ENCODE assay signal across 12 mouse cellular contexts in the genomic region with DNA sequence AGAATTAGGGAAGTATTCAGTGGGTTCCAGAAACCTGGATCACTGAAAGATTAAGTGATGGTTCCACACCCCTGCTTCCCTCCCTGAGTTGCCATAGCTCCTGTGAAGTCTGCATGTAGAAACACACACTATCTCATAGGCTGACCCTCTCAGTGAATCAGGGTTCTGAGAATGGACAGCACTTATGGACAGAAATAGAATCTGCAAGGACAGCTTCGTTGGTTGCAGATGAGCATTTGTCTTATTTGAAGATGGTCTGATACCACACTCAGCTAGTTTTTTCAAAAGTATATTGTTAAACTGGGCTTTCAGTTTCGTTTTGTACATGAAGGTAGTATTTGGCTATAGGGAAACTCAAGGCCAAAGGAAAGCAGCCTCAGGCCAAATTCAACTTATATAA. TPM values are rescaled to one million over a fixed set of nuclear protein-coding genes. Genes with fewer than 3 reads are reported as not detected.
DNase-seq lines count a peak whose midpoint lies in the region; ATAC-seq and TF ChIP-seq lines count a peak whose summit lies in the region.
"Had no signal": no experiment of that assay in that cellular context is flagged by ENCODE, and none has a peak within 500 bp of the region (broad histone marks: within the 10 kb centered on the region; RNA-seq: fewer than 3 reads in every experiment).

No protein-coding gene starts in this region.

- no peak overlapping the region for H3K9ac ChIP-seq in intestine, postnatal 0 days (ENCODE audit: low read depth, low read length)
- no peak overlapping the region for H3K9ac ChIP-seq in intestine, embryonic 15.5 days
- H3K9ac ChIP-seq in liver, embryonic 16.5 days (ENCODE audit: low read depth, low read length), result no peak overlapping the region

- H3K4me2 ChIP-seq in intestine, postnatal 0 days (replicated peaks; ENCODE audit: low read depth), result peak overlapping the region; percentile 76
- H3K4me2 ChIP-seq in intestine, embryonic 15.5 days (replicated peaks), result no peak overlapping the region
- H3K4me2 ChIP-seq in liver, embryonic 16.5 days (ENCODE audit: low read depth, low read length), result peak overlapping the region; percentile 93

- H3K4me1 ChIP-seq in intestine, postnatal 0 days (replicated peaks; ENCODE audit: control insufficient read depth, insufficient read depth, low read length), result no peaks in the 10 kb centered on the region
- 0 out of 2 replicates have a peak, but pooled peaks cover 3% of the 10 kb centered on the region for H3K4me1 ChIP-seq in intestine, embryonic 15.5 days (replicated peaks)
- H3K4me1 ChIP-seq in liver, embryonic 16.5 days (ENCODE audit: control insufficient read depth, low read depth, low read length), result peaks cover 15% of the 10 kb centered on the region

- H3K27me3 ChIP-seq in intestine, postnatal 0 days (replicated peaks; ENCODE audit: control insufficient read depth, insufficient read depth, low read length), result no peaks in the 10 kb centered on the region
- no peaks in the 10 kb centered on the region for H3K27me3 ChIP-seq in intestine, embryonic 15.5 days (replicated peaks)
- no peaks in the 10 kb centered on the region for H3K27me3 ChIP-seq in liver, embryonic 16.5 days (ENCODE audit: control insufficient read depth, insufficient read depth, low read depth, low read length)

- H3K36me3 ChIP-seq in intestine, postnatal 0 days (ENCODE audit: control insufficient read depth, insufficient read depth), result no peaks in the 10 kb centered on the region
- no peaks in the 10 kb centered on the region for H3K36me3 ChIP-seq in intestine, embryonic 15.5 days
- H3K36me3 ChIP-seq in liver, embryonic 16.5 days (ENCODE audit: control insufficient read depth, insufficient read depth), result no peaks in the 10 kb centered on the region; the same call in none of the 2 replicates

- no peaks in the 10 kb centered on the region for H3K9me3 ChIP-seq in intestine, postnatal 0 days (ENCODE audit: control insufficient read depth)
- H3K9me3 ChIP-seq in intestine, embryonic 15.5 days, result no peaks in the 10 kb centered on the region
- no peaks in the 10 kb centered on the region for H3K9me3 ChIP-seq in liver, embryonic 16.5 days (replicated peaks; ENCODE audit: control insufficient read depth, low read length)

- ATAC-seq in intestine, postnatal 0 days, result no peak
- ATAC-seq in intestine, embryonic 15.5 days, result no peak
- ATAC-seq in activated CD4-positive, CD25-positive, alpha-beta regulatory T cell, adult 4 months, result peak; percentile 27
- ATAC-seq in liver, embryonic 16.5 days (ENCODE audit: low read depth), result no peak

- H3K4me3 ChIP-seq in intestine, postnatal 0 days (ENCODE audit: low read depth, low read length), result no peak overlapping the region
- H3K4me3 ChIP-seq in intestine, embryonic 15.5 days (replicated peaks), result no peak overlapping the region
- peak overlapping the region; percentile 92 for H3K4me3 ChIP-seq in liver, embryonic 16.5 days (ENCODE audit: low read depth, low read length)

- WGBS in intestine, postnatal 0 days, result 68% methylated on average over 2 of the region's 2 CpGs
- WGBS in intestine, embryonic 15.5 days, result 76% methylated on average over 2 of the region's 2 CpGs
- WGBS in liver, embryonic 16.5 days (ENCODE audit: insufficient replicate concordance), result 42% methylated on average over 2 of the region's 2 CpGs

- DNase-seq in CD4-positive, CD25-positive, alpha-beta regulatory T cell, adult 2 months (ENCODE audit: low read depth, low spot score), result peak; percentile 46
- DNase-seq in urinary bladder, postnatal 25 days (ENCODE audit: low spot score), result no peak
- no peak for DNase-seq in lung, postnatal 36 days
- DNase-seq: kidney, postnatal 25 days; left cerebral cortex, postnatal 4 days had no signal

- no peak overlapping the region for H3K27ac ChIP-seq in intestine, postnatal 0 days (ENCODE audit: low read depth, low read length)
- no peak overlapping the region for H3K27ac ChIP-seq in intestine, embryonic 15.5 days
- no peak overlapping the region for H3K27ac ChIP-seq in liver, embryonic 16.5 days (ENCODE audit: low read length)

- TF ChIP-seq CTCF in intestine, postnatal 0 days (IDR thresholded peaks at IDR 0.05; ENCODE audit: low read depth), result no peak

RNA-seq across cellular contexts. Expression of a gene that starts 1.2 kb away (rescaled TPM):
- 9.8 and 11.3 TPM in 2 replicates for polyA plus RNA-seq in intestine, postnatal 0 days (2015; fragmentation: Nextera tagmentation; extraction: Ambion mirVana)
- 20.0 and 21.3 TPM in 2 replicates for polyA plus RNA-seq in intestine, embryonic 15.5 days (2015; fragmentation: Nextera tagmentation; extraction: Ambion mirVana)
- polyA plus RNA-seq in activated CD4-positive, CD25-positive, alpha-beta regulatory T cell, adult 4 months (2017; shearing (Covaris generic)), result 100 to 1,000 TPM; 139 to 153 TPM
- polyA plus RNA-seq in liver, embryonic 16.5 days (2015; fragmentation: Nextera tagmentation; extraction: Ambion mirVana), result 7.9 and 8.4 TPM in 2 replicates

RNA-seq across cellular contexts. Expression of a gene that starts 9.2 kb away (rescaled TPM):
- polyA plus RNA-seq in intestine, postnatal 0 days (2015; fragmentation: Nextera tagmentation; extraction: Ambion mirVana), result 0.20 and 0.31 TPM in 2 replicates
- polyA plus RNA-seq in intestine, embryonic 15.5 days (2015; fragmentation: Nextera tagmentation; extraction: Ambion mirVana), result 0.64 and 0.70 TPM in 2 replicates
- polyA plus RNA-seq in activated CD4-positive, CD25-positive, alpha-beta regulatory T cell, adult 4 months (2017; shearing (Covaris generic)), result under 1 TPM in 1 of 2 experiments, not detected in 1; 0.78 TPM
- polyA plus RNA-seq in liver, embryonic 16.5 days (2015; fragmentation: Nextera tagmentation; extraction: Ambion mirVana), result 51.6 and 55.6 TPM in 2 replicates
- polyA plus RNA-seq: neural tube, embryonic 11.5 days had no signal

RNA-seq across cellular contexts. Expression of a gene that starts 49.3 kb away (rescaled TPM):
- polyA plus RNA-seq in intestine, postnatal 0 days (2015; fragmentation: Nextera tagmentation; extraction: Ambion mirVana), result 0.14 and 0.20 TPM in 2 replicates
- polyA plus RNA-seq in intestine, embryonic 15.5 days (2015; fragmentation: Nextera tagmentation; extraction: Ambion mirVana), result 0.36 and 0.77 TPM in 2 replicates
- under 1 TPM; 0.09 to 0.17 TPM for polyA plus RNA-seq in activated CD4-positive, CD25-positive, alpha-beta regulatory T cell, adult 4 months (2017; shearing (Covaris generic))
- polyA plus RNA-seq in liver, embryonic 16.5 days (2015; fragmentation: Nextera tagmentation; extraction: Ambion mirVana), result 69.0 and 72.4 TPM in 2 replicates
- polyA plus RNA-seq: embryonic facial prominence, embryonic 14.5 days; gonadal fat pad, adult 2 months; neural tube, embryonic 11.5 days had no signal

Comparison
In these comparisons a context has a peak if more than half of its experiments do, and no peak if none do; other contexts are left out.
1. RNA of a gene that starts 9.2 kb away (polyA plus RNA-seq): 51.6 to 55.6 TPM in liver, embryonic 16.5 days; 0.78 TPM in activated CD4-positive, CD25-positive, alpha-beta regulatory T cell, adult 4 months, 0.64 to 0.70 TPM in intestine, embryonic 15.5 days and 0.20 to 0.31 TPM in intestine, postnatal 0 days; every median in the first group is over 10 times any median in the second.
2. RNA of a gene that starts 49.3 kb away (polyA plus RNA-seq): 69.0 to 72.4 TPM in liver, embryonic 16.5 days; 0.36 to 0.77 TPM in intestine, embryonic 15.5 days, 0.09 to 0.17 TPM in activated CD4-positive, CD25-positive, alpha-beta regulatory T cell, adult 4 months and 0.14 to 0.20 TPM in intestine, postnatal 0 days; every median in the first group is over 10 times any median in the second.